Mouse (Mus musculus): ENCODE results near the gene Gm20388.

The Gm20388 gene

DNA sequence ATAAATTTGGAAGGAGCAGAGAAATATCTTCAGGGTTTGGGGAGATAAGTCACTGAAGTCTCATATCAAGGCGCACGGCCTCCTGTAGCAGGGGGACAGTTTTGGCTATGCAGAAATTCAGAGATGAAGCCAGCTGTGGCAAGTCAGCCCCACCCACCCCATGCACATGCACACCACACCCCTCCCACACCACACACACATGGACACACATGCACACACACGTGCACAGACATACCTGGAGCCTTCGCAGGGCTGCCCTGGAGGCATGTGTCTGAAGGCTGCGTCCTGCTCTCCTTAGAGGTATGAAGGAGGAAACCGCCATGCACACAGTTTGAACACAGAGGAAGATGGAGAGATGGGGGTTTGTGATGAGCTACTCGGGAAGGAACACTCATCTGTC lies 2849.5 kb downstream of the Gm20388 start:
- no peak for DNase-seq (ENCODE audit: low read depth, low spot score)

DNA sequence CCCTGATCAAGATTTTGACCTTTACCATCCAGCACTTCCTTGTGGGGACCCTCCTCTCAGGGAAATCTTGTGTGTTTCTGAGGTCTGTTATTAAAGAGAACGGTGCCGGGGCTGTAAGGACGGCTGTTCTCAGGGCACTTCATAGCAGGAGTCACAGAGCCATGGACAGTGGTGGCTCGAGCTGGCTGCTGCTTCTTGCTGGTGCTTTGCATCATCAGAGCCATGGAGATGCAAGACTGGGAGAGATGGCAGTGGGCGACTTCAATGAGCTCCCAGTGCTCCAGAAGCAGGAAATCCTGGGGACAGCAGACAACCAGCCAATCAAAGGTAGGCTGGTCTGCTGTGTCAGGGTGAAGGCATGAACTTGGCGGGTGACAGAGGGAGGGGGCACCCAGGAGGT lies 2850.5 kb downstream of the Gm20388 start:
- no peak for DNase-seq (ENCODE audit: low read depth, low spot score)

DNA sequence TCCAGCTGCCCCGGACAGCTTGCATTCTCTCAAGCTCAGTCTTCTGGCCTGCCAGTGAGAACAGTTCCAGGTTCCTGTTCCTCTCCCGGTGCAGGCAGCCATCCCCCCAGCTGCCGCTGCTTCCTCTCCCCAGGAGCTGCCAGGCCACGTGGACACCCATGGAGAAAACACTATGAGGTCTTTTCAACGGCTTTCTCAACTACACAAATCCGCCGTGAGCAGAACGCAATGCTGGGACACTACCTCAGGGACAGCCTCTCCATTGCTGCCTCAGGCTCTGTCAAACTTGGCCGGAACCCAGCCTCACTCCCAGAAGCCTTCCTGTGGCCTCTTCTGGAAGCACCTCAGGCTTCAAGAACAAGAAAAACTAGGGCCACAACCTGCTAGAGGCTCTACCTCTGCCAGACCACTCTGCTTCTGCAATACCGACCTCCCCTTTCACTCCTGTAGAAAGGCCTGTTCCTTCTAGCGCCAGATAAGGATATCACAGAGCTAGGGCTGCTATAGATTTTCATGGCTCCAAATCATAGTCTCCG lies 2852.2 kb downstream of the Gm20388 start:
- DNase-seq (ENCODE audit: low read depth, low spot score): no peak

DNA sequence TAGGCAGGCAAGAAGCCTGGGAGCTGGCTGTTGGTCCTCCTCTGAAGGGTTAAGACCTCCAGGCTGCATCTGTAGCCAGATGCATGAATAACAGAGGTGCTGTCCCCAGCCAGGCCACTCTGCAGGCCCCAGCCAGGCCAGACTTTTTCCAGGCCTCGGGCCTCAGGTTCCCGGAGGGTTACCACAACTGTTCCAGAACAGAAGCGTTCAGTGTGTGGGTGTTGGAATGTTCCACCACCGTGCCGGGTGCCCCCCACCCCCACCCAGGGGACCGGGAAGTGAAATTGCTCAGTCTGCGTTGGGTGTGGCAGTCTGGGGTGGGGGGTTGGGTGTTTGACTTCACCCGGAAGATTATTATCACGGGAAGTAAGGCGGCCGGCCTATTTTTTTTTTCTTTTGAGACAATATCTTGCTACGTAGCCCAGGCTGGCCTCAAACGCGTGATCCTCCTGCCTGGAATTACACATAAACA lies 2852.7 kb downstream of the Gm20388 start:
- DNase-seq (ENCODE audit: low read depth, low spot score): no peak

DNA sequence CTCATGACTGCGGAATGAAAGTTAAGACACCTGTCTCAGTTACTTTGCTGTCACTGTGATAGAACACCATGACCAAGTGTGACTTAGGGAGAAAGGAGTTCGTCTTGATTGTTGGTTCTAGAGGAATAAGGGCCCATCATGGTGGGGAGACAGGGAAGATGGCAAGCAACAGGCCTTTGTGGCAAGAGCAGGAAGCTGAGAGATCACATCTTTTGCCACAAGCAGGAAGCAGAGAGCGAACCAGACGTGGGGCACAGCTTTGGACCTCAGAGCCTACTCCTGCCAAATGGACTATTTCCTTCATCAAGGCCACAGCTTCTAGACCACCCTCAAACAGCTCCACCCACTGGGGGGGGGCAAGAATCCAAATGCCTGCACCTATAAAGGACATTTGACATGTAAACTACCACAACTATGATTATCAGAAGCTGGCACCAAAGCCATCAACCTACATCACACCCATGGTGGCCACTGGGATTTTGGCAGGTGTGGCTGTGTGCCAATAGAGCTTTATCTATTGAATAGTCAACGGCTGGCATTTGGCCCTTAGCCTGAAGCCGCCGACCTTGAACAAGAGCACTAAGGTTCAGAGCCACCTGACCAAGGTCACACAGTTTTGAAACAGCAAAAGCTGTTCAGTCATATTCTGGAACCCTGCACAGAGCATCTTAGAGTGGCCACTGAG lies 2854.3 kb downstream of the Gm20388 start:
- DNase-seq (ENCODE audit: low read depth, low spot score): no peak

DNA sequence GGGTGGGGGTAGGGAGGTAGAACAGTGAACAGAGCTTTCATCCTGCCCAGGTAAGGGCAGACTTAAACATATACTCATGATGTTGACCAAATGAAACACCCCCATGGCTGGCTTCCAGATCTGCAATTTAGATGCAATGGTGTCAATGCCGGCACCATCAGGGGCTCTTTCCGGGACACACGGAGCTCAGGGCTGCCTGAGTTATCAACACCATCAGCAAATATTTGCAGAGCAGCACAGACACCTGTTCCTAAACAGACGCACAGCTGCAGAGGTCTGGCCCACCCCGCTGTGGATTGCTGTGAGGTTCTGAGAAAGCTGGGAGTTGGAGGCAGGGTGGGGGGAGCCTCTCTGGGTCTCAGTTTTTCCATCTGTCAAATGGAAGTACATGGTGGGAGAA lies 2855.5 kb downstream of the Gm20388 start:
- DNase-seq (ENCODE audit: low read depth, low spot score): no peak

DNA sequence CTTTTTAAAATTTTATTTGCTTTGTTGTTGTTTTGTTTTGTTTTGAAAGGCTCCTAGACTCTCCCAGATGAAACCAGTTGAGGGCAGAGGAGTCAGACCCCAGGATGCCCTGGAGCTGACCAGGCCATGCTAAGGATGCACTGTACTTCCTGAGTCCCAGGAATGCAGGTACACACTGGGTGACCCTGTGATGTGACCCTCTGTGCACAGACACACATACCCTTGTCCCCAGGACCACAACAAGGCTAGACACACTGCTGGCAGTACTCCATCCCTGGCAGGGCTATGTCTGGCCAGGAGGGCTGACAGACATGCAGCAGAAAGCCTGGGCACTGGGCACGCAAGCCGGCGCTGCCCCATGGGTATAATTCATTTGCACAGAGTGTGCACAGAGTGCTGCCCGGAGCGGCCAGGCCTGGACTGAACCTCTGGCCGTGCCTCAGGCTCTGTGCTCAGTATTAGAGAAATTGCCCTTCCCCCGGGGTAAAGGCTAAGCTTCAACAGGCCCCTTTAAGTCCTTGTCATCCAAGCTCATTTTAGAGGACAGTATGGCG lies 2856.1 kb downstream of the Gm20388 start:
- no peak for DNase-seq (ENCODE audit: low read depth, low spot score)

DNA sequence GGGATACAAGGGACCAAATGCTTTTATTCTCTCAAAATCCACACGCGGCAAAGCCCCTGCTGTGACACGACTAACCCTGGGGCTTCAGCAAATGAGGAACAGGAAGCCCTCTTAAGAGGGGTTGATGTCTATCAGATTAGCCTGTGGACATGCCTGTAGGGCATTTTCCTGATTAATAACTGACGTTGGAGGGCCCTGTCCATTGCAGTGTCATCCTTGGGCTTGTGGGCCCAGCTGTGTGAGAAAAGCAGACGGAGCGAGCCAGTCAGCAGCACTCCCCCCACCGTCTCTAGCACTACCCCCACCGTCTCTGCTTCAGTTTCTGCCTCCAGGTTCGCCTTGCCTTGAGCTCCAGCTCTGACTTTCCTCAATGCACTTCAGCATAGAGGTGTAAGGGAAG lies 2856.6 kb downstream of the Gm20388 start:
- no peak for DNase-seq (ENCODE audit: low read depth, low spot score)

DNA sequence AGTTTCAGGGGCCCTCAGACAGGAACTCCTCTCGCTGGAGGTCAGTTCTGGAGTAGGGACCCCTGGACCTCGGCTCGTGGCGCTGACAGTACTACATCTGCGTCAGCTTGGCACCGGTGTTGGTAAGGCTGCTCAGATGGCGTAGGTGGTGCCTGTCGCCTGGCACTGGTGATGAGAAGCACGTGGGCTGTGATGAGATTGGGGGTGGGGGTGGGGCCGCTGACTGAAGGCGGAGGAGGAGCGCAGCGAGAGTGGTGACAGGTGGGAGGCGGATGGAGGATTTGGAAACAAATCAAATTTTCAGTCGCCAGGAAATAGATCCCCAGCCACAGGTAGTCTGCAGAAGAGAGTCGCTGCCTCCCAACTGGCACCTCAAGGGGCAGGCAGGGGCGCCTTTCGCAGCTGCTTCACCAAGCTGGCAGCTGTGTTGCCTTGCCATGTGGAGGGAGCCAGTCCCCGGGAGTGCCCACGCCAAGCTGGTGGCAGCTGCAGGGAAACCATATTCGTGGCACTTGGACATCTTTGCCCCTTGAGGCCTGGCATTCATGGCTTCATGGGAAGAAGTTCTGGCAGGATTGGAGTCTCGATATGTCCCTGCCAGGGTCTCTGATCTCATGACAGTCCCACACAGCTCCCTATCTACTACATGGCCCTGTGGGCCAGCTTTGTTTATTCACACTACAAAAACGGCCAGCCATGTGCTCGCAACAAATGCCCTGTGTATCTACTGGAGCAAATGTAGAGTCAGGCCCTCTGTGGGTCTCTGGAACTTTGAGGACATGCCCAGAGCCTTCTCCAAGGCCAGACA lies 2858.8 kb downstream of the Gm20388 start:
- DNase-seq (ENCODE audit: low read depth, low spot score): peak; percentile 93

DNA sequence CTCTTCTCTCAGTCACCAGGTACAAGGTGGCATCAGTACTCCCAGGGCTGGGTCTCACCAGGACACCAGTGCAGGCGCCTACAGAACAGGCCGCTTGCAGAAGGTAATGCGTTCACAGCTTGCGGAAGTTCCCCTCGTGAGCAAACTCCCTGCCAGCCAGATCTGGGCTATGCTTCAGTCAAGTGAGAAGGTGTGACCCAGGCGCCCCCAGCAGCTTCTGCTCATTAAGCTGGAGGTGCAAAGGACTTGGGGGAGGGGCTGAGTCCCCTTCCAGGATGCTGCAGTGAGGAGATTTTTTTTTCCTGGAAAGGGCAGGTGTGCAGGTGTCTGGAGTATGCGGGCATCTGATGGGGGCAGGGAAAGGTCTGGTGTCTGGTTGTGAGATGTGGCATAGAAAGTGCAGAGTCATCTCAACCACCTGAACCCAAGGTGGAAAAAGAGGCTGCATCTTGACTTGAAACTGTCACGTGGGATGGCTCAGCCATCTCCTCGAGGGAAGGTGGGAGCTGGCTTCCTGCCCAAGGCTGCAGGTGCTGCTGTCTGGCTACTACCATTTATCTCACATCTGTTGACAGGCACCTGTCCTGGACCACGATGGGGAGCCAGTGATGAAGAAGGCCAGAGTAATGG lies 2861.9 kb downstream of the Gm20388 start:
- peak; percentile 7 for DNase-seq (ENCODE audit: low read depth, low spot score)

DNA sequence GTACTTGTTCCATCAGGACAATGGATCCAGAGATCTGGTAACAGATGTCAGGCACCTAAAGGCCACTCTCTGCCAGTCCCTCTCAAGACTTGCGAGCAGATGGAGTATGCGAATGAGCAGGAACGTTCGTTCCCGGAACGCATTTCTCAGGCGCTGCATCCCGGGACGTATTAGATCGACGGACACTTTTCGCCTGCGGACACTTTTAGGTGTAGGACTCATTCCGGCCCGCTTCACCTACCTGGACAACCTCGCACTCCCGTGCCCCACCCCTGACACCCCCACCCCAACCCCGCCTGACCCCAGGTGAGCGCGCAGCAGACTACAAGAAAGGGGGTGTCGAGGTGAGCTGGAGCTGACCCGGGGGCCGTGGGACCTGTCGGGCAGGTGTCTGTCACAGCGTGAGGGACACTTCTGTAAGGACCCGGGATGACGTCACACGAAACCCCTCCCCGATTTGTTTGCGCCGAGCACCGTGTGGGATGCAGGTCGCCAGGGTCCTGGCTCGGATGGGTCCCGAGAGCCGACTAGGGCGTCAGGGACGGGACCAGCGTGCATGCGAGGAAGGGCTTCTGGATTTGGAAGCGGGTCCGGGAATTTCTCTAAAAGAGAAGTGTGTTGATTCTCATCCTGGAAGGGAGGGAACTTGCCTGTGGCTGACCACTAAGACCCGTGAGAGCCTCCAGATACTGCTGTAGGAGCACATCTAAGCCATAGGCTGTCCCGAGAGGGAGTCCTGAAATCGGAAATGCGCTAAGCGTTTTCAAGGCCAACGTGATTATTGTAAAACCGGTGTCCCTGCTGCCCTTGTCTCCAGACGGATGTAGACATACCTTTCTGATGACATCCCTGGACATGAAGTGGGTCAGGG lies 2864.9 kb downstream of the Gm20388 start, which contains the start of gene Acsf3:
Acsf3 (plus strand) TSS at position 202 of the 871 bp plus-strand sequence.
- peak; percentile 87 for DNase-seq (ENCODE audit: low read depth, low spot score)

DNA sequence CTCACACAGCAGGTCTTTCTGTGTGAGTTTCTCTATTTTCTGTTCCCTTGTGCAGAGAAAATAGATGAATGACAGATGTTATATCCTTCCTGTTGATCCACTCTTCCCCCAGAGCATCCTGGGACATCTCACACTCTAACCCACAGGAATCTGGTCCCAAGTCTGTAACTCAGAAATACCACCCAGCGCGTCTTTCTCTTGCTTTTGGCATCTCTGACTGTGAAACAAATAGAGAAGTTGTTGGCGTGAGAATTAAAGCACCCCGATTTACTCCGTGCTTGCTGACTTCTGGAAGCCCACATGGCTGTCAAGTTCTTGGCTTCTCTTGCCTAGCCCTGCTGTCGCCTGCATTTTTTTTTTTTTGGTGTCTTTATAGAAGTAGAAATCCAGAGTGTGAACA lies 2867.1 kb downstream of the Gm20388 start:
- DNase-seq (ENCODE audit: low read depth, low spot score): peak; percentile 53

DNA sequence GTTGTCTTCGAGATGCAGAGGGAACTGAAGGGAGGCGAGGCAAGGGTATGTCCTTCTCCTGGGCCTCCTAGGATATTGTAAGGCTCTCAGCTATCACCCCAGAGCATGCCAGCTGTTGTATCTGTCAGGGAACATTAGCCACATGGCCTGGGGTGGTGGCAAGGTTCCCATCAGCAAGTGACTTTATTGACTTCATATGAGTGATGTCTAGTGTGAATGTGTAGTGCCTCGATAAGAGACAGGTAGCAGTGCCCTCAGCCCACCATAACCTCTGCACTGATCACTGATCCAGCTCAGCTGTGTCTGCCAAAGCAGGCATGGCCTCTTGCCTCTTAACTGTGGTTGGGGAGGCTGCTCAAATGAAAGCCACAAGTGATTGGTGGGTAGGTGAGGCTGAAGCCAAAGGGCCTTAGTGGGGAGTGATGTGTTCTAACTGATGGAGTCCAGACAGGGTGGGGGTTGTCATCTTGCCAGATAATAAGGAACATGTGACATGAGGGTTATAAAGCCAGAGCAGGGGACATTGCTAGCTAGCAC lies 2868.1 kb downstream of the Gm20388 start:
- DNase-seq (ENCODE audit: low read depth, low spot score): no peak

DNA sequence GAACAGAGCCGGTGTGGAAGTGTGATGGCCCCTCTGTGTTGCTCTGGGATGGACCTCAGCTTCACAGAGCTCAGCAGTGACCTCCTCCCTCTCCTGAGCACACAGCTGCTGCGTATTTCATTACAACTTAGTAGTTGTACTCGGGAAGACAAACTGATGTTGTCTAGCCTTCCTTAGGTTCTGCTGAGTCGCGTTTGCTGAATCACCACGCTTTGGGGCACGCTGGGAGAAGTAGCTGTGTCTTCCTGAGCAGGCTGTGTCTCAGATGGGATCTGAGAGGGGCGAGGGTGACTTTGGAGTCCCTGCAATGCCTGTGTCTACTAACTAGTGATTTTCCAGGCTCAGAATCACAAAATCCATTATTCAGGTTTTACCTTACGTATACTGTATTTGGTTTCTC lies 2868.6 kb downstream of the Gm20388 start:
- no peak for DNase-seq (ENCODE audit: low read depth, low spot score)

DNA sequence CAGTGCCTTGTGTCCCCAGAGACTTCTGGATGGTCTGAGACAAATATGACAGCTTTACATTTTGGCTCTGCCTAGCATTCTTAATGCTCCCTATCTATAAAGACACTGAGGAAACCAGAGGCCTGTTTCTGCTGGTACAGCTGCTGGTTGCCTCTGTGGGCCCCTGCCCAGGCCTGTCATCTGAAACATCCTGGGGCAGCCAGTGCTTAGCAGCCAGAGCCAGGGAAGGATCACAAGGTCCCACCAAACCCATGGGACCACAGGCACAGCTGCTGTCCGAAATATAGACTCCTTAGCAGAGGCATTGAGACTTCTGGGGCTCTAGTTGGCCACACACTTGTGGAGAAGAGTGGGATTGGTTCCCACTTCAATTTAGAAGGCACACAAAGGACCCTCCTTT lies 2874.1 kb downstream of the Gm20388 start:
- DNase-seq (ENCODE audit: low read depth, low spot score): no peak

DNA sequence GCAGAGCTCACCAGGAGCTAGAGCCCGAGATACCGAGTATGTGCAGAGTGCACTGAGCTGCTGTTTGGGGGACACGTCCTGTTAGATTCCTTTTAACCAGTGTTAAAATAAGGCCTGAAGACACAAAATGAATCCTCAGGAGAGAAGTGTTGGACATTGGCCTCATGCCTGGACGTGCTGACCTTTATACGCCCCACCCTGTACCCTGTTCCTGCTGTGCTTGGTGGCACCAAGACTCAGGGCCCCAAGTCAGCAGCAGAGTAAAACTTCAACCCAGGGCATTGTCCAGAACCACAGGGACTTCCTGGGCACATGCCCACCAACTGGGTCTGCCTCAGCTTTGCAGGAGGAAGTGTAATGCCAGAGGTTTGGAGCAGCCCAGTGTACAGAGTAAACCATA lies 2879.2 kb downstream of the Gm20388 start:
- no peak for DNase-seq (ENCODE audit: low read depth, low spot score)

DNA sequence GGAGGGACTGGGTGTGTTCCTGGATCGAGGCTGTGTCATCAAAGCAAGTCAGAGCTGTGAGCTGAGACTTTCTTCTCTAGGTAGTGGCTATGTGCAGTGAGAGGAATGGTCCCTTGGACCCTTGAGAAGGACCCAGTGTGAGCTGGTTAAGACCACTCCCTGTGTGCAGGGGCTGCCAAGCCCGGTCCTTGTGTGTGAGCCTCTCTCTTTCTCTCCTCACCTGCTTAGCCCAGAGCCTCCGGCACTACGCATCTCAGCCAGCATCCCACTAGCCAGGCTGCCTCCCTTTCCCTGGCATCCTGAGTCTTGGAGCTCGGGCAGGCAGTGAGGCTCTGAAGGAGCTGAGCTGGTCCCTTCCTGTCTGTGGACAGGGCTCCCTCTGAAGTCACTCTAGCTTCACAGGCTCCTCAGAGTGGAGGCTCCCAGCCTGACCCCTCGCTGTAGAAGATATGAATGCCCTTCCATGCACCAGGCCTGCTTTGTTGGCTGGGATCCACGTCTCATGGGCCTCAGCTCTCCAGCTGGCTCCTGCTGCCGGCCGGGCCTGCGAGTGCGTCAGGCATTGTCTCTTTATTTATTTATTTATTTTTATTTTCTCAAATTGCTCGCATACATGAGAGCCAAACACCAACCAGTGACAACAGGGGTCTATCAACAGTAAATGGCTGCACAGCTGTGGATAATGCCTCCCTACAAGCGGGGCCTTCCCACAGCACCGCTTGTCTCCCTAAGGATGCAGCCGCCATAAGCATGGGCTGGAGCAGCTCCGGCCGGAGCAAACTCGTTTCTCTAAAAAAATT lies 2882.9 kb downstream of the Gm20388 start:
- peak; percentile 83 for DNase-seq (ENCODE audit: low read depth, low spot score)

DNA sequence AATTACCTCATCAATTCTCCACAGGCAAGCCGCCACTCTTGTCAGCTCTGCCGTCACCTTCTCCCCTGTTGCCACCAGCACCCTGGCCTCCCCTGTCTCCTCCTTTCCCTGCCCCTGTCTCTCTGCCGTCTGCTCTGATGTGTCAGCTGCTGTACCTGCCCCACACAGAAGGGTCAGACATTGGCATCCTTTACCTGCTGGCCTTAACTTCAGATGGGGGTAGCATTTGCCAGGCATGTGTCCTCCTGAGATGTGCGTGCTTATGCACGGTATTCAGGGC lies 2883.5 kb downstream of the Gm20388 start:
- no peak for DNase-seq (ENCODE audit: low read depth, low spot score)

DNA sequence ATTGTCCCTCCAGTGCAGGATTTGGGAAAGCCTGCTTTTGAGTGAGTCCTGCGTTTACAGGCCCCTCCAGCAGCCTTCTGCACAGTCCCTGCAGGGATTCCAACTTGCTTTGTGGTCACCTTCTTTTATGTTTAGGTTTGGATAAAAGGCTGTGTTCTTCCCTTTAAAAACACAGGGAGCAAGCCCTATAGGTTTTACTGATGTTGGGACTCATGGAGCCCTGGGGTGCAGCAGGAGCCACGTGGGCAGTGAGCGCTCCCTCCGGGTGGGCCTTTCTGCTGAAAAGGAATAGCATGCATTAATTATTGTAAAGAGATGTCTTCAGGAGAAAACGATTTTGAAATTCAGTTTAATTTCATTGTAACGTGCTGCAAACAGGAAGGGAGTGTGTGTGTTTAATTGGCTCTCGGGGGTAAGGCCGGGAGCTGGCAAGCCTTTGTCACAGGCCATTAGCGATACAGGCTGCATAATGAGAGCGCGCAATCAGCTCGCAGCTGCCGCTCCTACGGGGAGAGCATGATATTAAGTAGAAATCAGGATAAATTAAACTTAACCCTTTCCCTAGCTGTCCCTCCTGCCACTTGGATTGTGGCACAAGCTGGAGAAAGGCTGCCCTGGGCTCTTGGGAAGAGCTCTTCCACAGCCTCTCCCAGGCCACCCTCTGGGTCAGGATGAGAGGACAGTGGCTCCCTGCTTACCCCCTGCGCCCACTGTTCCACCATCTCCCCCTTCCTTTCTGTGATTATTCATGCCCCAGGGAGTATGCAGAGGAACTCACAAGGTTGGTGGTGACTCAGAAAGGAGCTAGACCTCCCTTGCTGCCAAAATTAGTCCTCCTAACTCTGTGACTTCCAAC lies 2893.5 kb downstream of the Gm20388 start:
- peak; percentile 78 for DNase-seq (ENCODE audit: low read depth, low spot score)
